Mouse (Mus musculus) C2C12 (cell line): Measurements from ENCODE around the gene Rhoa.

Source experiments
- CEBPB ChIP-seq: IDR thresholded peaks from one replicate; pipeline ENCODE4 v1.6.1; 2011; ENCODE audit warnings: low read depth, mild to moderate bottlenecking, control low read depth, moderate library complexity
- CTCF ChIP-seq: IDR thresholded peaks from one replicate; pipeline ENCODE4 v1.5.1; 2011; ENCODE audit not compliant: control insufficient read depth, insufficient read depth, insufficient read length
- MAX ChIP-seq: IDR thresholded peaks from one replicate; pipeline ENCODE4 v1.6.1; 2011; ENCODE audit warnings: mild to moderate bottlenecking, control low read depth
- MYOD1 ChIP-seq: IDR thresholded peaks from one replicate; pipeline ENCODE4 v1.6.1; 2011; ENCODE audit warnings: low read depth; ENCODE audit not compliant: control insufficient read depth, insufficient read length
- MYOG ChIP-seq: IDR thresholded peaks from one replicate; pipeline ENCODE4 v1.6.1; 2011; ENCODE audit not compliant: control insufficient read depth, insufficient read length; ENCODE audit errors: extremely low read depth
- USF1 ChIP-seq: IDR thresholded peaks from one replicate; pipeline ENCODE4 v1.6.1; 2011; ENCODE audit warnings: low read depth, mild to moderate bottlenecking, control low read depth, moderate library complexity

GRCm38 (mm10) chr9:108271941-108272340, 34.0 kb upstream of the Rhoa start:
- TF ChIP-seq CTCF (no peak), MAX (no peak), MYOD1 (no peak), USF1 (no peak), MYOG (no peak), CEBPB (no peak)
